Mouse (Mus musculus) neural tube, embryonic 13.5 days (tissue): Measurements from ENCODE around the gene Oas1f. TPM values are rescaled to one million over a fixed set of nuclear protein-coding genes. Genes with fewer than 3 reads are reported as not detected.
"Not testable (repeated sequence)": the region's sequence is repeated elsewhere in the genome, so short reads cannot be mapped to it uniquely, and the experiment has no call there.

Experiments used
- ATAC-seq: fragments of 200-750 bp; cut with Nextera tagmentation; 2 replicates; pipeline ENCODE4 v1.8.0; 2017; ENCODE audit warnings: low read depth, mild to moderate bottlenecking, moderate TSS enrichment, moderate library complexity
- H3K27ac ChIP-seq: fragments of 300-500 bp; sonication (generic); replicated peaks from 2 replicates; pipeline ENCODE4 v1.5.1; 2015; ENCODE audit warnings: moderate library complexity, mild to moderate bottlenecking, inconsistent platforms
- H3K27me3 ChIP-seq: fragments of 300-500 bp; sonication (generic); 2 replicates; pipeline ENCODE4 v1.6.1; 2015; ENCODE audit warnings: mild to moderate bottlenecking, inconsistent platforms
- H3K36me3 ChIP-seq: fragments of 300-500 bp; sonication (generic); 2 replicates; pipeline ENCODE4 v1.6.1; 2015; ENCODE audit warnings: mild to moderate bottlenecking, inconsistent platforms
- H3K4me1 ChIP-seq: fragments of 300-500 bp; sonication (generic); replicated peaks from 2 replicates; pipeline ENCODE4 v1.6.1; 2015; ENCODE audit warnings: inconsistent platforms
- H3K4me2 ChIP-seq: fragments of 300-500 bp; sonication (generic); 2 replicates; pipeline ENCODE4 v1.6.1; 2015; ENCODE audit warnings: inconsistent platforms, mild to moderate bottlenecking, moderate library complexity
- H3K4me3 ChIP-seq: fragments of 300-500 bp; sonication (generic); 2 replicates; pipeline ENCODE4 v1.5.1; 2015; ENCODE audit warnings: mild to moderate bottlenecking, inconsistent platforms
- H3K9ac ChIP-seq: fragments of 300-500 bp; sonication (generic); 2 replicates; pipeline ENCODE4 v1.6.1; 2015; ENCODE audit warnings: moderate library complexity, mild to moderate bottlenecking, inconsistent platforms
- H3K9me3 ChIP-seq: fragments of 300-500 bp; sonication (generic); 2 replicates; pipeline ENCODE4 v1.6.1; 2016; ENCODE audit warnings: inconsistent platforms
- WGBS: fragments of 180-500 bp; shearing (Covaris S2); methylation state at CpG from one replicate; pipeline ENCODE4 v1.1.7; 2015; 5-methylcytosine and 5-hydroxymethylcytosine counted together
- polyA plus RNA-seq: library from polyadenylated mRNA; unstranded; fragments of >200 nt; fragmentation: Nextera tagmentation; extraction: Ambion mirVana; gene quantifications from 2 replicates; pipeline ENCODE4 v1.2.1, GENCODE M21; 2015

Oas1f gene
- not detected in 2 replicates for polyA plus RNA-seq

DNA sequence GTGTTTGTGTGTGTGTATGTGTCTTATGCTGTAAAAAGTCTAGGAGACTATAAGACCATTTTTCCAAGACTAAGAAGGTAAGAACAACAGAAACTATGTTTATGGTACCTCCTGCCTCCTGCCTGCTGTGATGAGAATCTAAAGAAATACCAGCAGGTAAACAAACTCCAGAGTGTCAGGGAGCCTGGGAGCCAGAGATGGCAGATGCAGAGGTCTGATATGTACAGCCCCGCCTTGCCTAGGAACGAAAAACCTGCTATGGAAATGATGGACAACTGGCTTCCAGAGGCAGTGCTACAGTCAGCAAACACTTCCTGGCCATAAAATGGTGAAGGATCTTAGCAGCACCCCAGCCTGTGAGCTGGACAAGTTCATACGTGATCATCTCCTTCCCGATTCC lies at the start of gene Oas1f:
Oas1f (plus strand) TSS at position 301 of the 400 bp plus-strand sequence.
- WGBS = 78% methylated on average over 4 of the region's 4 CpGs
- ATAC-seq = no peak

DNA sequence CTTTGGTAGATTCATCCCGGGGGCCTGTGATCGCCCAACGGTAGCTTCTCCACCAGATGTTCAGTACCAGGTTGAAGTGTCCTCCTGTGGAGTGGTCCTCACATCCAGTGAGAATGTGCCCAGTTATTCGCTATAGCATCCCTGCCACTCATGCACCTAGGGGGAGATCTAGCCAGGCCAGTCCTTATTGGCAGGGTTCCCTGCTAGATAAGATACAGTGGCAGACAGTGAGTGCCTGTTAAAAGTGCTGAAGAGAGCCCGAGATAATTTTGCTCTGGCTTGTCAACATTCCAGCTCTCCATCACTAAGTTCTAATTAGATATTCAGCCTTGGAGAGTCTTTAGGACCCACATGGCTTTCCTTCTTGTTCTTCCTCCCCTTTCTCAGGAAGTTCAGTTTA lies 49.0 kb upstream of the Oas1f start:
- H3K9ac ChIP-seq, H3K36me3 ChIP-seq: not testable (repeated sequence)
- 84% methylated on average over 5 of the region's 5 CpGs for WGBS

More for the DNA sequence above, at the start of gene Oas1f:
- no peak within 1 kb of the TSS for H3K27ac ChIP-seq
- H3K9ac ChIP-seq = no peak within 1 kb of the TSS
- no peaks in the 10 kb centered on the region for H3K9me3 ChIP-seq
- H3K4me1 ChIP-seq = no peaks in the 10 kb centered on the region
- H3K27me3 ChIP-seq = no peaks in the 10 kb centered on the region
- H3K4me2 ChIP-seq = no peak within 1 kb of the TSS
- no peaks in the 10 kb centered on the region for H3K36me3 ChIP-seq
- no peak within 1 kb of the TSS for H3K4me3 ChIP-seq

DNA sequence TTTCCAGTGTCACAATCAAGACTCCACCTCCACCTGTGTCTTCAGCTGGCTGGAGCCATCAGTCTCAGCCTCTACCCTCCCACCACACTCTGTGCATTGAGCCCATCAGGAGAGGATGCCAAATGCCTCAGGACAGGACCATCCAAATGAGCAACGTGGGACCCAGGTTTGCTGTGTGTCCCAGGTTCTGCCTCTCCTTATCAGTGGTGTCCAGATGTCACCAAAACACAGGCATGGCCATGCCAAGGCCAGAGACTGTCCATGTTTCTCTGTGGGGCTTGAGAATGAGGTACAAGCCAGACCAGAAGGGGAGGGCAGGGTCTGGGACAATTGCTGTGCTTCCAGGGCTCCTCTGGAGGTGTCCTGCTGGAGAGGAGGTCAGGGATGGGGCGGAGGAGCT lies 48.2 kb upstream of the Oas1f start:
- 43% methylated on average over 1 of the region's 2 CpGs for WGBS
- H3K9ac ChIP-seq, H3K4me3 ChIP-seq, ATAC-seq, H3K27ac ChIP-seq, H3K27me3 ChIP-seq, H3K36me3 ChIP-seq, H3K4me2 ChIP-seq, H3K4me1 ChIP-seq, H3K9me3 ChIP-seq: not testable (repeated sequence)

More for the DNA sequence above, 49.0 kb upstream of the Oas1f start:
- not testable (repeated sequence) for ATAC-seq, H3K4me2 ChIP-seq, H3K9me3 ChIP-seq, H3K27me3 ChIP-seq, H3K4me3 ChIP-seq, H3K4me1 ChIP-seq, H3K27ac ChIP-seq

- H3K36me3 ChIP-seq = no peaks in the 10 kb centered on the region
- H3K9ac ChIP-seq = no peak overlapping the region
- no peak for ATAC-seq
- H3K4me1 ChIP-seq = no peaks in the 10 kb centered on the region
- H3K27me3 ChIP-seq = no peaks in the 10 kb centered on the region
- H3K4me2 ChIP-seq = no peak overlapping the region
- 78% methylated on average over 2 of the region's 2 CpGs for WGBS
- no peak overlapping the region for H3K27ac ChIP-seq
- H3K4me3 ChIP-seq = no peak overlapping the region
- H3K9me3 ChIP-seq = 0 out of 2 replicates have a peak, but pooled peaks cover 6% of the 10 kb centered on the region
Observed at GRCm38 (mm10) chr5:120803596-120803995, 43.6 kb upstream of the Oas1f start.

DNA sequence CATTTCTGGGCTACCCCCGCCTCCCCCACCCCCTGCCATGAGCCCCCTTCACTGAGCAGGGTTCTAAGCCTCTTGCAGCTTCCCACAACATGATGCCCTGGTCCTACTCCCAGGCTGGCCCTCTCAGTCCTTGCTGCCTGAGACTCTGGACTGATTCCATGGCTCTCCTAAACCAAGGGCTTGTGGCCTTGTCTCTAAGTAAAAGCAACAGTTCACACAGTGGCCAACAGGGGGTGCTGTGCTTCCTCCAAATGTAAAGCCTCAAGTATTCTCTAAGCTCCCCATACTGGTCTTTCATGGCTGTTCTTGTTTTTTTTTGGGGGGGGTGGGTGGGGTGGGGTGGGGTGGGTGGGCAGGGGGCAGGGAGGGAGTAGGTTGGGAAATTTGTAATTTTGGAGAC lies 40.7 kb upstream of the Oas1f start:
- Histone ChIP-seq H3K27me3 (no peaks in the 10 kb centered on the region), H3K4me3 (no peak overlapping the region), H3K27ac (no peak overlapping the region), H3K36me3 (no peaks in the 10 kb centered on the region), H3K4me2 (no peak overlapping the region), H3K4me1 (no peaks in the 10 kb centered on the region), H3K9ac (no peak overlapping the region), H3K9me3 (0 out of 2 replicates have a peak, but pooled peaks cover 6% of the 10 kb centered on the region)
- 100% methylated on average over 1 of the region's 1 CpGs for WGBS
- ATAC-seq = no peak

- H3K4me3 ChIP-seq = no peak overlapping the region
- H3K27me3 ChIP-seq = no peaks in the 10 kb centered on the region
- ATAC-seq = no peak
- H3K9ac ChIP-seq = no peak overlapping the region
- H3K9me3 ChIP-seq = 0 out of 2 replicates have a peak, but pooled peaks cover 3% of the 10 kb centered on the region
- no peak overlapping the region for H3K4me2 ChIP-seq
- peaks cover 9% of the 10 kb centered on the region for H3K4me1 ChIP-seq
- 46% methylated on average over 6 of the region's 6 CpGs for WGBS
- no peak overlapping the region for H3K27ac ChIP-seq
- H3K36me3 ChIP-seq = no peaks in the 10 kb centered on the region
Observed at GRCm38 (mm10) chr5:120809171-120809570, 38.0 kb upstream of the Oas1f start.

DNA sequence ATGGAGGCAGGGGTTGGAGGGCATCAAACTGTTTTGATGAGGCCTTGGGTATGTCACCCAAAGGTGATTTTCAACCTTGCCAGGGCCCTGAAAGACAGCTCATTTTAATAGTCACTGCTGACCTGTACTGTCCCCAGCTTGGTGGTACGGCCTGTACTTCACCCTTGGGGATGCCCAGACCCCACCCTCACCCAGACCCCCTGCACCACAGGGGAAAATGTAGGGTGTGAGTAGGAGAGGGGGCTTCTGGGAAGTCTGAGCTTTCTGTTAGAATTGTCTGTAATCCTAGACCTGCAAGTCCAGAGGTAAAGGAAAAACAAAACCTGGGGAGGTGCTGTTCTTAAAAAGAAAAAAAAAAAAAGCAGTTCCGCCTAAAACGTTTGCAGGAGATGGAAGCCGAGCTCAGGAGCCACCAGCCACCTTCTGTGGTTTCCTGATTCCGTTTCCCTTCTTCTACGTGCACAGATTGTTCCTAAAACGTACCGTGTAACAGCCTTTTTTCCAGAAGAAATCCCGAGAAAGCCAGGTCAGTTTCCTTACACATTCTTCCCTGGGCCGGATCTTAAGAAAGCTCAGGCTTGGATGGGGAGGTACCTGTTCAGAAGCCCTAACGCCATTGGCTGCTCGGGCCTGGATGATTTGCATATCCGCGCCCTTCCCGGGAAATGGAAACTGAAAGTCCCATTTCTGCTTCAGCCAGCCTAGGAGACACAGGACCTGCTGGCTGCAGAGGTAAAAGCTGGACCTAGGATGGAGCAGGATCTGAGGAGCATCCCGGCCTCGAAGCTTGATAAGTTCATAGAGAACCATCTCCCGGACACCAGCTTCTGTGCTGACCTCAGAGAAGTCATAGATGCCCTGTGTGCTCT lies 35.0 kb upstream of the Oas1f start, which contains the start of gene Oas1c:
Oas1c (minus strand) TSS at position 564 of the 869 bp plus-strand sequence.
- Histone ChIP-seq H3K4me2 (peak within 1 kb of the TSS; percentile 53), H3K27me3 (no peaks in the 10 kb centered on the region), H3K36me3 (no peaks in the 10 kb centered on the region), H3K9me3 (no peaks in the 10 kb centered on the region), H3K27ac (peak within 1 kb of the TSS; percentile 67), H3K9ac (peak within 1 kb of the TSS; percentile 62), H3K4me1 (peaks cover 9% of the 10 kb centered on the region), H3K4me3 (peak within 1 kb of the TSS; percentile 28)
- peak; percentile 87 for ATAC-seq
- WGBS = 6% methylated on average over 18 of the region's 18 CpGs

GRCm38 (mm10) chr5:120813023-120813422 lies 34.1 kb upstream of the Oas1f start:
- H3K9ac ChIP-seq = 0 out of 2 replicates have a peak overlapping the region, but pooled peaks have one; percentile 62
- H3K4me1 ChIP-seq = peaks cover 9% of the 10 kb centered on the region
- H3K4me2 ChIP-seq = peak overlapping the region; percentile 53
- no peak overlapping the region for H3K27ac ChIP-seq
- no peaks in the 10 kb centered on the region for H3K9me3 ChIP-seq
- H3K36me3 ChIP-seq = no peaks in the 10 kb centered on the region
- H3K4me3 ChIP-seq = no peak overlapping the region
- ATAC-seq = no peak
- 87% methylated on average over 6 of the region's 6 CpGs for WGBS
- H3K27me3 ChIP-seq = no peaks in the 10 kb centered on the region

DNA sequence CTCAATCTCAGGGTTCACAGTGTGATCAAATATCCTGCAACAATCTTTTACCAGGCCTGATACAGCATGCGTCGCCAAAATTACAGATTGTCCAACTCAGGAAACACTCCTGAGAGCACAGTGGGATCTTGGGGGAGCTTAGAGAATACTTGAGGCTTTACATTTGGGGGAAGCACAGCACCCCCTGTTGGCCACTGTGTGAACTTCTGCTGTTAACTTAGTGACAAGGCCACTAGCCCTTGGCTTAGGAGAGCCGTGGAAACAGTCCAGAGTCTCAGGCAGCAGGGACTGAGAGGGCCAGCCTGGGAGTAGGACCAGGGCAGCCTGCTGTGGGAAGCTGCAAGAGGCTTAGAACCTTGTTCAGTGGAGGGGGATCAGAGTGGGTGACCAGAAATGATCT lies 31.2 kb upstream of the Oas1f start:
- H3K27me3 ChIP-seq = no peaks in the 10 kb centered on the region
- no peak overlapping the region for H3K4me2 ChIP-seq
- H3K36me3 ChIP-seq = no peaks in the 10 kb centered on the region
- H3K4me3 ChIP-seq = no peak overlapping the region
- peaks cover 9% of the 10 kb centered on the region for H3K4me1 ChIP-seq
- no peak for ATAC-seq
- no peak overlapping the region for H3K9ac ChIP-seq
- no peak overlapping the region for H3K27ac ChIP-seq
- H3K9me3 ChIP-seq = peaks cover 18% of the 10 kb centered on the region
- 64% methylated on average over 3 of the region's 3 CpGs for WGBS

- no peaks in the 10 kb centered on the region for H3K36me3 ChIP-seq
- H3K27me3 ChIP-seq = no peaks in the 10 kb centered on the region
- peaks cover 18% of the 10 kb centered on the region for H3K9me3 ChIP-seq
- no peaks in the 10 kb centered on the region for H3K4me1 ChIP-seq
- H3K9ac ChIP-seq = no peak overlapping the region
- H3K4me2 ChIP-seq = no peak overlapping the region
- no peak overlapping the region for H3K27ac ChIP-seq
- no peak overlapping the region for H3K4me3 ChIP-seq
- no peak for ATAC-seq
Observed at GRCm38 (mm10) chr5:120818999-120819398, 28.2 kb upstream of the Oas1f start.

DNA sequence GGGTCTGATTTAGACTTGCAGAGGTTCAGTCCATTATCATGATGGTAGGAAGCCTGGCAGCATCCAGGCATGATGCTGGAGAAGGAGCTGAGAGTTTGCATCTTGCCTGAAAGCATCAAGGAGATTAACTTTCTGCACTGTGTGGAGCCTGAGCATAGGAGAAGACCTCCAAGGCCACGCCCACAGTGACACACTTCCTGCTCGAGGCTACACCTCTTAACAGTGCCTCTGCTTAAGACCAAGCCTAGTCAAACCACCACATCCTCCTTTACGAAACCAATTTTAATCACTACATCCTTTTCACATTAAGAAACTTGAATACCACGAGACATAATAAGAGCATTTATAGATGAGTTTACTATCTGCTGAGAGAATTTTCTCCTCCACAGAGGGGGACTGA lies 16.1 kb upstream of the Oas1f start:
- Histone ChIP-seq H3K27ac (no peak overlapping the region), H3K4me3 (no peak overlapping the region), H3K36me3 (no peaks in the 10 kb centered on the region), H3K4me2 (no peak overlapping the region), H3K9me3 (no peaks in the 10 kb centered on the region), H3K27me3 (peaks cover 21% of the 10 kb centered on the region), H3K9ac (no peak overlapping the region), H3K4me1 (peaks cover 9% of the 10 kb centered on the region; the same call in 1 of the 2 replicates)
- WGBS = 89% methylated on average over 4 of the region's 4 CpGs
- no peak for ATAC-seq

- no peak overlapping the region for H3K27ac ChIP-seq
- peaks cover 29% of the 10 kb centered on the region for H3K27me3 ChIP-seq
- H3K4me3 ChIP-seq = no peak overlapping the region
- no peak overlapping the region for H3K9ac ChIP-seq
- peak overlapping the region; percentile 37 for H3K4me2 ChIP-seq
- no peaks in the 10 kb centered on the region for H3K36me3 ChIP-seq
- peaks cover 9% of the 10 kb centered on the region; the same call in 1 of the 2 replicates for H3K4me1 ChIP-seq
- no peak for ATAC-seq
- H3K9me3 ChIP-seq = no peaks in the 10 kb centered on the region
- 11% methylated on average over 17 of the region's 17 CpGs for WGBS
Observed at GRCm38 (mm10) chr5:120833335-120834280, 13.6 kb upstream of the Oas1f start.
